Mouse (Mus musculus) heart, embryonic 10.5 days (tissue): ENCODE data around the gene Foxo6. TPM values are rescaled to one million over a fixed set of nuclear protein-coding genes. Genes with fewer than 3 reads are reported as not detected.

Experiments
- DNase-seq: peaks from one replicate; pipeline ENCODE4 v3.0.0-alpha.2; 2017; ENCODE audit warnings: low spot score
- H3K27ac ChIP-seq: fragments of 300-500 bp; sonication (generic); 2 replicates; pipeline ENCODE4 v1.5.1; 2016; ENCODE audit warnings: mild to moderate bottlenecking
- H3K27me3 ChIP-seq: fragments of 300-500 bp; sonication (generic); 2 replicates; pipeline ENCODE4 v1.6.1; 2016; ENCODE audit warnings: mild to moderate bottlenecking; ENCODE audit not compliant: poor library complexity, insufficient read depth, severe bottlenecking
- H3K36me3 ChIP-seq: fragments of 300-500 bp; sonication (generic); 2 replicates; pipeline ENCODE4 v1.6.1; 2016; ENCODE audit warnings: mild to moderate bottlenecking, moderate library complexity
- H3K4me1 ChIP-seq: fragments of 300-500 bp; sonication (generic); 2 replicates; pipeline ENCODE4 v1.6.1; 2016; ENCODE audit warnings: mild to moderate bottlenecking
- H3K4me3 ChIP-seq: fragments of 300-500 bp; sonication (generic); 2 replicates; pipeline ENCODE4 v1.5.1; 2016; ENCODE audit warnings: mild to moderate bottlenecking, moderate library complexity
- H3K9me3 ChIP-seq: fragments of 300-500 bp; sonication (generic); 2 replicates; pipeline ENCODE4 v1.6.1; 2016; ENCODE audit warnings: mild to moderate bottlenecking, moderate library complexity
- WGBS: fragments of 180-500 bp; shearing (Covaris S2); methylation state at CpG from one replicate; pipeline ENCODE4 v1.1.7; 2016; 5-methylcytosine and 5-hydroxymethylcytosine counted together
- polyA plus RNA-seq: library from polyadenylated mRNA; unstranded; fragments of >200 nt; fragmentation: Nextera tagmentation; extraction: Ambion mirVana; gene quantifications from 2 replicates; pipeline ENCODE4 v1.2.1, GENCODE M21; 2016

Foxo6 gene
- polyA plus RNA-seq, 1 experiment from 2014 or later: 0.20 TPM

GRCm38 (mm10) chr4:120230256-120230649 is 56.9 kb downstream of the Foxo6 start:
- H3K9me3 ChIP-seq: no peaks in the 10 kb centered on the region
- H3K27ac ChIP-seq: no peak overlapping the region
- H3K4me3 ChIP-seq: no peak overlapping the region
- H3K36me3 ChIP-seq: no peaks in the 10 kb centered on the region
- DNase-seq: peak; percentile 88
- 22% methylated on average over 6 of the region's 6 CpGs for WGBS
- H3K4me1 ChIP-seq: peaks cover 6% of the 10 kb centered on the region; the same call in 1 of the 2 replicates
- peaks cover 49% of the 10 kb centered on the region for H3K27me3 ChIP-seq

GRCm38 (mm10) chr4:120229505-120230255 is 57.5 kb downstream of the Foxo6 start:
- 71% methylated on average over 13 of the region's 13 CpGs for WGBS
- DNase-seq: no peak
- Histone ChIP-seq H3K36me3 (no peaks in the 10 kb centered on the region), H3K4me1 (peaks cover 6% of the 10 kb centered on the region; the same call in 1 of the 2 replicates), H3K27ac (no peak overlapping the region), H3K27me3 (peaks cover 50% of the 10 kb centered on the region), H3K9me3 (no peaks in the 10 kb centered on the region), H3K4me3 (no peak overlapping the region)

GRCm38 (mm10) chr4:120228613-120229012 is 58.5 kb downstream of the Foxo6 start:
- peaks cover 56% of the 10 kb centered on the region for H3K27me3 ChIP-seq
- no peak overlapping the region for H3K27ac ChIP-seq
- peaks cover 6% of the 10 kb centered on the region; the same call in 1 of the 2 replicates for H3K4me1 ChIP-seq
- H3K36me3 ChIP-seq: no peaks in the 10 kb centered on the region
- H3K4me3 ChIP-seq: no peak overlapping the region
- no peaks in the 10 kb centered on the region for H3K9me3 ChIP-seq
- WGBS: 82% methylated on average over 3 of the region's 3 CpGs
- DNase-seq: no peak

GRCm38 (mm10) chr4:120227224-120227623 is 59.9 kb downstream of the Foxo6 start:
- 46% methylated on average over 2 of the region's 2 CpGs for WGBS
- H3K4me1 ChIP-seq: peaks cover 6% of the 10 kb centered on the region; the same call in 1 of the 2 replicates
- H3K27me3 ChIP-seq: peaks cover 58% of the 10 kb centered on the region
- no peaks in the 10 kb centered on the region for H3K9me3 ChIP-seq
- H3K27ac ChIP-seq: peak overlapping the region; percentile 47; the same call in 1 of the 2 replicates
- H3K4me3 ChIP-seq: no peak overlapping the region
- DNase-seq: no peak
- no peaks in the 10 kb centered on the region for H3K36me3 ChIP-seq

GRCm38 (mm10) chr4:120226682-120227081 is 60.5 kb downstream of the Foxo6 start:
- Histone ChIP-seq H3K4me1 (peaks cover 8% of the 10 kb centered on the region), H3K27ac (peak overlapping the region; percentile 47), H3K36me3 (no peaks in the 10 kb centered on the region), H3K4me3 (no peak overlapping the region), H3K9me3 (no peaks in the 10 kb centered on the region), H3K27me3 (peaks cover 53% of the 10 kb centered on the region)
- no peak for DNase-seq
- WGBS: 64% methylated on average over 4 of the region's 4 CpGs

GRCm38 (mm10) chr4:120225135-120225780 is 61.9 kb downstream of the Foxo6 start:
- H3K27ac ChIP-seq: no peak overlapping the region
- no peaks in the 10 kb centered on the region for H3K36me3 ChIP-seq
- no peak overlapping the region for H3K4me3 ChIP-seq
- DNase-seq: no peak
- 51% methylated on average over 6 of the region's 6 CpGs for WGBS
- H3K9me3 ChIP-seq: no peaks in the 10 kb centered on the region
- H3K4me1 ChIP-seq: peaks cover 8% of the 10 kb centered on the region
- peaks cover 41% of the 10 kb centered on the region for H3K27me3 ChIP-seq

- DNase-seq: no peak
- H3K4me1 ChIP-seq: peaks cover 8% of the 10 kb centered on the region
- H3K27ac ChIP-seq: no peak overlapping the region
- peaks cover 33% of the 10 kb centered on the region for H3K27me3 ChIP-seq
- no peak overlapping the region for H3K4me3 ChIP-seq
- WGBS: 76% methylated on average over 6 of the region's 6 CpGs
- no peaks in the 10 kb centered on the region for H3K9me3 ChIP-seq
- H3K36me3 ChIP-seq: no peaks in the 10 kb centered on the region
Measured at GRCm38 (mm10) chr4:120223805-120224204, 63.3 kb downstream of the Foxo6 start.

GRCm38 (mm10) chr4:120223108-120223745 is 63.9 kb downstream of the Foxo6 start:
- H3K27ac ChIP-seq: no peak overlapping the region
- WGBS: 77% methylated on average over 7 of the region's 7 CpGs
- H3K4me3 ChIP-seq: no peak overlapping the region
- H3K36me3 ChIP-seq: no peaks in the 10 kb centered on the region
- H3K4me1 ChIP-seq: peaks cover 8% of the 10 kb centered on the region
- peaks cover 27% of the 10 kb centered on the region for H3K27me3 ChIP-seq
- DNase-seq: no peak
- H3K9me3 ChIP-seq: no peaks in the 10 kb centered on the region

- no peak for DNase-seq
- Histone ChIP-seq H3K36me3 (no peaks in the 10 kb centered on the region), H3K27me3 (peaks cover 21% of the 10 kb centered on the region), H3K4me1 (peaks cover 7% of the 10 kb centered on the region), H3K27ac (no peak overlapping the region), H3K9me3 (no peaks in the 10 kb centered on the region), H3K4me3 (no peak overlapping the region)
- 42% methylated on average over 6 of the region's 6 CpGs for WGBS
Measured at GRCm38 (mm10) chr4:120221708-120222107, 65.4 kb downstream of the Foxo6 start.

GRCm38 (mm10) chr4:120218878-120219277 is 68.3 kb downstream of the Foxo6 start:
- peaks cover 2% of the 10 kb centered on the region; the same call in 1 of the 2 replicates for H3K4me1 ChIP-seq
- H3K27ac ChIP-seq: no peak overlapping the region
- DNase-seq: no peak
- H3K4me3 ChIP-seq: no peak overlapping the region
- H3K27me3 ChIP-seq: peaks cover 22% of the 10 kb centered on the region
- no peaks in the 10 kb centered on the region for H3K9me3 ChIP-seq
- WGBS: 75% methylated on average over 9 of the region's 9 CpGs
- no peaks in the 10 kb centered on the region for H3K36me3 ChIP-seq
